Mouse (Mus musculus): ENCODE results near the gene Higd2a.
A peak's percentile ranks its signal among the peaks of the same experiment; 100 is the strongest.
"Not testable (repeated sequence)": the region's sequence is repeated elsewhere in the genome, so short reads cannot be mapped to it uniquely, and the experiment has no call there.

The Higd2a gene

DNA sequence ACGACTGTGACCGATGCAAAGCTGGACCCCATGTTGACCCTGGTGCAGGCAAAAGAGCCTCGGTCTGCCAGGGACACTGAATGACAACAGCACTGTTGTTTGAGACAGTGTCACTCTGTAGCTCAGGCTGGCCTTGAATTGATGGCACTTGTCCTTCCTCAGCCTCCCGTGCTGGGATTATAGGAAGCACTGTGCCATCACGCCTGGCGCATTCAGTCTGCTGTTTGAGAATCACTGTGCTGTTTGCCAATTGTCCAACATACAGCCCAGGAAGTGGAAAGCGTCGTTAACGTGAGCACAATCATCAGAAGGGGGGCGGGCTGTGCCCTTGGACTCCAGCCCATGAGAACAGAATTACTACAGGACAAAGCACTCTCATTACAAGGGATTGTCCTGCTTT lies 7.9 kb upstream of the Higd2a start:
- DNase-seq (ENCODE audit: low spot score in 2 of 2): no peak

DNA sequence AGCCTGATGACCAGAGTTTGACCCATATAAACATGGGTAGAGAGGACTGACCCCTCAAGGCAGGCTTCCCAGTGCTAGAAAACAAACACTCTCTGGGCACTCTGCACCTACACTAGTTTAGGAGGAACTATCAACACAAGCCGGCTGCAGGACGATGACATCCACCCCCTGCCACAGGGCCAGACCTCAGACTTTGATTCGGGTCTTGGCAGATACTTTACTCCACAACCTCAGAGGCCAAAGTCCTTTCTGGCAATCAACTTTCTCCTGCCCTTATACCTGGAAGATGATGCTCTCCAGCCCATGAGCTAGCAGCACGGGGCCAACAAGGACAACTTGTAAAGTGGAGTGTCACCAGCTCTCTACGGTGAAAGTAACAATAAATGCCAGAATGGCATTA lies 7.1 kb upstream of the Higd2a start:
- DNase-seq (ENCODE audit: low spot score in 2 of 2): no peak

DNA sequence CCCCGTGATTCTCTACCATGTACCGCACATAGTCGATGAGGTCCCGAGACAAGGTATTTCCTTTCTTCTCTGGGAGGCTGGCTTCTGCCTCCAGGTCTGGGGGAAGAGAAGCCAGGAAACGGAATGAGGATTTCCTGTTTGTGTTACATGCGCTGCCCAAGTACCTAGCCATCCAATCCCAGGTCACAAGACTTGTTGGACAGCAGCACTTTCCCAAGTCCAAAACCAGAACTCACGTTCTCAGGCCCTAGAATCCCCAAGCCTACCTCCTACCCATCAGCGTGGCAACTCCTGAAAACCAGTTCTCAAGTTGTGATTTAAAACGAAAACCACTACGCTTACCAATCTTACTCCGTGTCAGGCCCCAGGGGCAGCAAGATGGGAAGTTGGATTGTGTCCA lies 4.2 kb upstream of the Higd2a start:
- DNase-seq (ENCODE audit: low spot score in 2 of 2): no peak

DNA sequence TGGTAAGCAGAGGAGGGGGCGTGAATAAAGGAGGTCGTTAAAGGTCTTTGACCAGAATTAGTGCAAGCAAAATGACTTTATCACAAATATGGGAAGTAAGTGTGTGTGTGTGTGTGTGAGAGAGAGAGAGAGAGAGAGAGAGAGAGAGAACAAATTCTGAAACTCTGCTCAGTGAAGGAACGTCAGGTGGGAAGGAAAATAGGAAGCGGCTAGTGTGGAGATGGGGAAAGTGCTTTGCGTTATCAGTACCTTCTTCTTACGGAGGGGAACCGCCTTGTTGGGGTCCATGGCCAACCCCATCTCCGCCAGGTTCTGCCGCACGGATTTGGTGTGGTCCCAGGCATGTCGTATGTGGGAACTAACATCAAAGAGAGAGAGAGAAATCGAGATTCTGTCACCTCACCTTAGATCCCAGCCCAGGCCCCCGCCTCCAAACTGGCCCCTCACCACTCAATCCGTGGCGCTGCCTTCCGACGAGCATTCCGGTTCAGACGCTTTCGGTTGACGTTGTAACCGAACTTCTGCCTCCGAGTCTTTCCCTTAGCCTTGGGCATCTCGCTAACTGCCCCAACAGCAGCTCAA lies 502 bp upstream of the Higd2a start:
- no peak for DNase-seq (ENCODE audit: low spot score in 2 of 2)

DNA sequence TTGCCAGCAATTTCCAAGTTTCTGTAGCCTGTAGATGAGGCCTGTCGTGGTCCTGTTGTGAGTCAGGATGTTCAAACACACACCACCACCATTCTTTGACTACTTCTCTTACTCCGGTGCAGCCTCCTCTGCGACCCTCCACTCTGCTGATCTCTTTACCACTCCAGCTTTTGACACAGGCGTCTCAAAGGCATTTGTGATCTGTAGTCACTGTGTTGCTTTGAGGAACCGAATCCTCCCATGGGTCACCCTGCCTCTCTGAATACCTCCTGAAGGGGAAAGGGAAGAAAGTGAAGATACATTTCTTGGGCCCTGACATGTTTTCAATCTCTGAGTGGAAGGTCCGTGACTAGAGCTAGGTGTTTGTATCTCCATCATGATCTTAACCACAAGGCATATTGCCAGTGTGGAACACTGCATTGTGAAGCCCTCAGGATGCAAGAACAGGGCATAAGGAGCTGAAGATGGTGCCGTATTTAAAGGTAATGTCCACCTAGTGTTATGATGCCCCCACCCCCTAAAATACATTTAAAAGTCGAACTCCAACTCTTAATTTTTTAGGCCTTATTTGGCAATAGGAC lies 1.9 kb downstream of the Higd2a start:
- no peak for DNase-seq (ENCODE audit: low spot score in 2 of 2)

DNA sequence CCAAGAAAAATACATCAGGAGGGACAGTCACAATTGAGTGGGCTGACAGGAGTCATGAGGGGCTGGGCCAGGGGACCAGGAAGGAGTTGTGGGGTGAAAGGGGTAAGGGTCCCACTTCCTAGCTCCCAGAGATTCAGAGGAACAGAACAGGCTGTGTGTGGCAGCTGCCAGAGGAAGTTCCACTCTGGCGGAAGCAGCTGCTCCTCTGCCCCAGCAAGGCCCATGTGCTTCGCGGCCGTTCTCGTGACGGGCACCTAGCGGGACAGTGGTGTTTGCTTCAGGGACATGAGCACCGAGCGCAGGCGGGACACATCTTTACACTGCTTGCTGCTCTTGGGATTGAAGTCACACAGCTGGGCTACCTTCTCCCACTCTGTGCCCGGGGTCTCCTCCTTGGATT lies 3.6 kb downstream of the Higd2a start:
- DNase-seq (ENCODE audit: low spot score in 2 of 2): peak in 1 of 2 experiments; percentile 62

DNA sequence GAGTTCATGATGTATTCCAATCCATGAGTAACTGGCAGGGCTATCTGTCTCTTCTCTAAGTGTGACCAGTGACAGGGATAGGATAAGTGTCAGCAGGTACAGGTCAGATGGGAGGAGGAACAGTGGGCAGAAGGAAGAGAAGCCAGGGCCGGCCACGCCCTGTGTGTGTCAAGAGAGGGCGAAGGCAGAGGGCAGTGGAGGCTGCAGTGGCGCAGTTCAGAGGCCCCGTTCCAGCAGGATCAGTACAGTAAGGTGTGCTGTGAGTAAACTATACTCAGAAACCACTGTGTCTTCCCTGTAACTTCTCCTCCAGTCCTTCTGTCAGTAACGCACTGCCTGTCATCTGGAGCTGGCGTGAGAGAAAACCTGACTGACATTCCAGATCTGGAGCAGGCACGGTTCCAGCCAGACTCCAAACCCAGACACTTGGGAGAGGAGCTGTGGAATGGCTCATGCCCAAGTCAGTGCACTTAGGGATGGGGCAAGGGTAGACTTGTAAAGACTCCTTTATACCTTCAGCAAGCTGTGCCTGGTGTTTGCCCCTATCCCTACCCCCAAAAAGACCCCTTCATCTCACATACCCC lies 6.2 kb downstream of the Higd2a start:
- no peak for DNase-seq (ENCODE audit: low spot score in 2 of 2)

DNA sequence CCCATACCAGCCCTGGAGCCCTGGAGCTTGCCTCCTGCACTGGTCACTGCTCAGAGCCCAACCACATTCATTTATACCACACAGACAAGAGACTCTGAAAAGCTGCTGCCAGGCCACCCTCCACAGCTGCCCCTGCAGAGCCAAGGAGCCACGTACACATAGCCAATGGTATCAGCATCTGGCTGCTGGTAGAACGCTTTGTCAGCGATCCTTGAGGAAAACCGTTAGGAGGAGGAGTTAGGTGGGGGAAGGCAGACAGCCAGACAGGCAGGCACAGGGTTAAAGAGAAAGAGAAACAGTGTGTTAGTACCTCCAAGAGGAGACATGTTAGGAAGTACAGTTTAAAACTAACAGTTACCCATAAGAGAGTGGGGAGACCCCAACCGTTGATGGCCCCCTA lies 6.9 kb downstream of the Higd2a start:
- DNase-seq (ENCODE audit: low spot score in 2 of 2): no peak

DNA sequence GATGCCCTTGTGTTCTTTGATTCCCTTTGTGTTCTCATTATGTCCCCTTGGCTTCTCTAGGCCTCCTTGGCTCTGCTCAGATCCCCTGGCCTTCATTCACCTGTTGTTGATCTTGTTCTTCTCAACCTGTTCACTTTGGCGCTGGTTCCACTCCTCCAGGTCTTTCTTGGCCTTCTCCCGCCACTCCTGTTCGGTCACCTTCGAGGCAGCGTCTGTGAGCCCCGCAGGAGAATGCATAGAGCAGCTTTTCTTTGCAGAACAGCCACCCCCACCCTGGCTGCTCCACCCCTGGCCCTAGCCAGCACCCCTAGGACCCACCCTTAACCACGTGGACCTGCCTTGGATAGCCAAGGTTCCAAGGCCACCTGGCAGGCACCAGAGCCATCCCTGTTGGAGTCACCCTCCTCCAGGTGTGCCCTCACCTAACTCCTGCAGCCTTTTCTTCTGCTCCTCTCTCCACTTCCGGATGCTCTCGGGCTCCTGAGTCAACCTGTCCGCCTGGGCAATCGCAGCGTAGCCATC lies 8.7 kb downstream of the Higd2a start:
- no peak for DNase-seq (ENCODE audit: low spot score in 2 of 2)

DNA sequence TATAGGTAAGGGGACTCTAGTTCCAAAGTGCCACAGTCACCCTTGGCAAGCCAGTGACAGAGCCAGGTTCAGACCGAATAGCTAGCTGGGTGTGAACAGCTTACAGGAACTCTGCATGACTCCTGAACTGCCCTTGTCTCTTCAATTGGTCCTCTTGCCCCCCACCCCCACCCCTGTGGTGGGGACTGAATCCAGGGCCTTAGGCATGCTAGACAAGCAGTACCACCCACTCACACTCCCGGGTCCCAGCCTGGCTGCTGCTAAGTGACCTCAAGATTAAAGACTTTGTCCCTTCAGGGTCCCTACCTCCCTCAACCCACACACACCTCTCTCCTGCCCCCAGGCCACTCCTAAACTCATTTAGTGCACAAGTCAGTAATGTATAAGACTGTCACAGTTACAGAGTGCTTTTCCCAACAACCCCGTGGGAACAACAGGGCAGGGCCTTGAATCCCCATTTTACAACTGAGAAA lies 12.7 kb downstream of the Higd2a start:
- DNase-seq (ENCODE audit: low spot score in 2 of 2): no peak

DNA sequence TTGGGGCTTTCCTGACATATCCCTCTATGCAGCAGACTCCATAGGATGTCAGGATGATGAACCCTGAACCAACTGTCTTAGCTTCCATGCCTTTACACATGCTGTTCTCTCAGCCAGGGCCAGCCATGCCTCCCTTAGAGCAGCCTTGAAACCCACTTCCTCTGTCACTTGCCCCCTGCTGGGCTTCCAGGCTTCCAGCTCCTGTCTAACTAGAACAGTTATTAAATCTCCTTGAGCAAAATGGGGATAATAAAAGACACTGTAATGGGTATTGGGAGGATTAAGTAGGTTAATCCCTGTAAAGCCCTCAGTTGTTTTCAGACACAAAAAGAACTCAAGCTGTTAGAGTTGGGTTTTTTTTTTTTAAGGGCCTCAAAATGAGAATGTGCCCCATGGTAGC lies 13.5 kb downstream of the Higd2a start:
- no peak for DNase-seq (ENCODE audit: low spot score in 2 of 2)

DNA sequence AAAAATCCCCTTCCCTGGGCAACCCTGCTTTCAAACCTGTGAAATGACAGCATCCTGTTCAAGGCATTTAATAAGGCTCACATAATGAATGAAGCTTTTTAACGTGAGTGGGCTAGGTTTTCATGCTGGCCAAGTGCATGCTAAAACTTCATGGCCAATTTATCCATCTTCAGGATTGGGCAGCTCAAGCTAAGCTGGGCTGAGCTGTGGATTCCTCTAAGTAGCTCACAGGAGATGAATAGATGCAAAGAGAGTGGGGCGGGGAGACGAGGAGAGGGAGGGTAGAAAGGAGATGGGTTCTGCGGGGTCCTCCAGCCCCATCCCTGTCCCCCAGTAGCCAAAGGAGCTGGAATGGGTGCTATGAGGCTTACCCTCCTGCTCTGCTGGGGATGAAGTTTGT lies 14.2 kb downstream of the Higd2a start:
- DNase-seq (ENCODE audit: low spot score in 2 of 2): no peak

DNA sequence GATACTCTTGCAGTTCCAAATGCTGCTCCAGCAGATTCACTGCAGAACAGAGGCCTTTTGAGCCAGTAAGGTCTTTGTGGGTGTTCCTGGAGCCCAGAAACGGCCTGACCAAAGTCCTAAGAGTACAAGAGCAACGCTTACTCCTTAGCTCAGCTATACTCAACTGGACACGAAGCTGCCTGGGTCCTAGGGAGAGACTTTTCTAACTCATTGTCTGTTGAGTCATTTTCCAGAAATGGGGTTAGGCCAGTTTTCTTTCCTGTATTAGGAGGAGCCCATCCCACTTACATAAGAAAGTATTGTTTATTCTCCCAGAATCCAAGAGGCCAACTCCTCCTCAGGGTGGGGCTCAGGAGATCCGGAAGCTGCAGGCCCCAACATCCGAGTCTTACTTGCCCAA lies 15.4 kb downstream of the Higd2a start:
- DNase-seq (ENCODE audit: low spot score in 2 of 2): no peak

DNA sequence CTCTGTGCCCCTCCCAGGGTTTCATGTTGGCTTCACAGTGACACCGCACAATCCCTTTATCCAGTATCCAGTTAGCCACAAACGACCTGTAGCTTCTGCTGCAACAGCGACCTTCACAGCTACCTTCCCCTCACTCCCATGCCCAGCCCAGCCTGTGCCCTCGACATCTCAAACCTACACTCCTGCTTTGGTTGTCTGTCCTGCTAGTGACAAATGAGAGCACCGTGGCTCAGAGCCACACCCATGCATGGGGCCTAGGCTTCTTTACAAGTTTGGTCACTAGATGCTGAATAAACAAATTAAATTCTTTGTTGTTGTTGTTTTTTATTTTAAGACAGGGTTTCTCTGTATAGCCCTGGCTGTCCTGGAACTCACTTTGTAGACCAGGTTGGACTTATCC lies 17.2 kb downstream of the Higd2a start:
- DNase-seq (ENCODE audit: low spot score in 2 of 2): no peak

DNA sequence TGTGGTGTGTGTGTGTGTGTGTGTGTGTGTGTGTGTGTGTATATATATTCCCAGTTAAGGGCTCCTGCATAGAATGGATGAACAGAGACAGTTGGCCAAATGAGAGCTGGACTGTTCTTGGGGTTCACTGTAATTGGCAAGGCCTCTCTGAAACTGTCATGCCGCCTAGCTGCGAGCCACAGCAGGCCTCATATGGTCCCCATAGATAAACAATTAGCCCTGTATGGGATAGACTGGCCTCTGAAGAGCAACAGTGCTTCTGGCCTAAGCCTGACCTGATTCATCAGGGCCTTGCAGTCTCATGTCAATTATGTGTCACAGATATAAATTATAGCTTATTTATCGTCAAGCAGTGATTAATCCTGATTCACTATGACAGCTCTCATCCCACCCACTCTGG lies 18.0 kb downstream of the Higd2a start:
- no peak for DNase-seq (ENCODE audit: low spot score in 2 of 2)

DNA sequence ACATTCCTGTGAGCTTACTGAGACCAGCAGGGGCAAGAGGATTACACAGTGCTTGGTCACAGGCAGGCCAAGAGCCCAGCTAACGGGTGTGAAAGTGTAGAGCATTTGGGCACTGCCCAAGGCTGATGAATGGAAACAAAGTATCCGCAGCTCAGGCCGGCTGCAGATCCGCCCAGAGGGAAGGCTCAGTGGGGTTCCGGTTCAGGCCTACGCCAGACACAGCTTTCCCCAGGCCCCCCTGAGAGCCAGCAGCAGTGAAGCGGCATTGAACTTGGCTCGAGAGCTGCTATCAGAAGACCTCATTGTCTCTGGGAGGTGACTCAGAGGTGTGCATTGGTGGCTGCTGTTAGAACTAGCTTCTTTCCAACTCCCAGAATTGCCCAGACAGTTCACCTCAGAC lies 18.7 kb downstream of the Higd2a start:
- DNase-seq (ENCODE audit: low spot score in 2 of 2): peak; percentile 67 to 69

DNA sequence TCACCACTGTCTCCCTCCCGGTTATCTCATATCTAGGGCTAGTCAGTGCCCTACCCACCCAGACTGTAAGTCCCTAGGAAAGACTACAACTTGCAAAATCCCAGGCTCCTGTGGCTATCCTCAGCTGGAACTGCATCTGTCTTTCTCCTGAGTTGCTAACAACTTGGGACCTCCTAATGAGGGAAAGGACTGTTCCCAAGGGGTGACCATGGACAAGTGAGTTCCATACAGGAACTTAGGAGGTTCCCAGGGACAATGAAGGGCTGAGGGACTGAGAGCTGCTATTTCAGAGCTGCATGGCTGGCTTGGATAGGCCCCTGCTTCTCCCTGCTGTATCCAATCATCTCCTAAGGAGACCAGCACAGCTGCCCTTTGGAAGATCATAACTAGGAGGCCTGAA lies 19.3 kb downstream of the Higd2a start:
- DNase-seq (ENCODE audit: low spot score in 2 of 2): no peak

DNA sequence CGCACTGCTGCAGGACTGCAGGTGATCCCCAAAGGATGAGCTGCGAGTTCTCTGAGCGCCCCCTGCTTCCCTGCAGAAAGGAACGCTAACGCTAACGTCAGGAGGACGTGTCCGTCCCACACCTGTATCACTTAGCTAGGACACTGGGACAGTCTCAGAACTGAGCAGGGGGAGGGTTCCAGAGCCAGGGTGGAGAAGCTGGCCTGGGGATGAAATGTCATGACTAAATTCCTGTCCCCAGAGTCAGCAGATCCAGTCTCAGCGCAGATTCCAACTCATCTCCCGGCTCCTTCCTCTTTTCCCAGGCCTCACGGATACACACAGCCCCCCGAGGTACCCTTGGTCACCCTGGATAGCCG lies 20.6 kb downstream of the Higd2a start:
- no peak for DNase-seq (ENCODE audit: low spot score in 2 of 2)

DNA sequence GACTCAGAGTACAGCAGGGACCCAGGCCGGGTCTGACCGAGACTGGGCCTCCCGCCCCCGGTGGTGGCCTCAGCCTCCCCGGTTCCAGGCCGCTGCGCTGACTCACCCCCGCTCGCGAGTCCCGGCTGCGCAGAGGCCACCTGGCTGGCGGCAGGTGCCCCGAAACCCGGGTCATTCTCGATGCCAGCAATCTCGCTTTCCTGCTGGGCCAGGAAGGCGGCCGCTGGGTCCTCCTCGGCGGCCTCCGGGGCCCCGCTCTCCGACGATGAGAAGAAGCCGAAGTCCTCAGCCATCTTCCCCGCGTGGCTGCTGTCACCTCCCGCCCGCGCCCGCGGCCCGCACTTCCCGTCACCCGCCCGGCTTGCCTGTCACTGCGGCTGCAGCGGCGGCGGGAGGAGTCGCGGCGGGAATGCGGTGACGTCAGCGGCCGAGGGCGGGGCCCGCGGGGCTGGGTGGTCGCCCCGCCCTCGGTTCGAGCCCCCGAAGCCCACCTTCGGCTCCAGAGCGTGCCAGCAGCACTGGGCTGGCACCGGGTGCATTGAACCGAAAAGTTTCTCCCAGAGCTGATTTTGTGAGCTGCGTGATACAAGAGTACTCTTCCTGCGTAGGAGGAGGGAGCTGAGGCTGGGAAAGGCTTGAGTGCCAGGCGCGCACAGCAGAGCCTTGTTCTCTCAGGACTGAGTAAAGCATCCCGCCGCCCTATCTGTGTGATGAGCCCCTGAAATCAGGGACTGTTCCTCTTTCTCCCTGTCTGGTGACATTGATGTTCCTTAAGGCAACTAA lies 21.2 kb downstream of the Higd2a start, which contains the start of gene Cltb:
TSS of gene Cltb (minus strand) at position 373 of the 783 bp plus-strand sequence.
- DNase-seq (ENCODE audit: low spot score in 2 of 2): peak; percentile 93 to 95

DNA sequence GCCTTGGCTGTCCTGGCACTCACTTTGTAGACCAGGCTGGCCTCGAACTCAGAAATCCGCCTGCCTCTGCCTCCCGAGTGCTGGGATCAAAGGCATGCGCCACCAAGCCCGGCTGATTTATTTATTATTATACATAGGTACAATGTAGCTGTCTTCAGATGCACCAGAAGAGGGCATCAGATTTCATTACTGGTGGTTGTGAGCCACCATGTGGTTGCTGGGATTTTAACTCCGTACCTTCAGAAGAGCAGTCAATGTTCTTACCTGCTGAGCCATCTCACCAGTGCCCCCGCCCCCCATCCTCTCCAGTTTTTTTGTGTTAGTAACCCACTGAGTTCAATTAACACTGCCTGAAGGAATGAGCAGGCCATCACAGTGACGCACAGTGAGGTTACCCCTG lies 23.1 kb downstream of the Higd2a start:
- not testable (repeated sequence) for DNase-seq (ENCODE audit: low spot score in 2 of 2)

DNA sequence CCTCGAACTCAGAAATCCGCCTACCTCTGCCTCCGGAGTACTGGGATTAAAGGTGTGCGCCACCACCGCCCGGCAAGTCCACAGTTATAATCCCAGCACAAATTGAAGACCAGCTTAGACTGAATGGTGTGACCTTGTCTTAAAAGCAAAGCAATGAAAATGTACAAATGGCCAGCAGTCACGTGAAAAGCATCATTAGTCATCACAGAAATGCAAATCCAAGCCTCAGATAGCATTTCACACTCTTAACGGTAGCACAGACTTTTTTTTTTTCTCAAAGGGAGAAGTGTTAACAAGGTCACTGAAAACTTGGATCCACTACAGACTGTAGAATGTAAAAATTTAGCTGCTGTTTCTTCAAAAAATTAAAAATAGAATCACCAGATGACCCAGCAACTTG lies 26.3 kb downstream of the Higd2a start:
- no peak for DNase-seq (ENCODE audit: low spot score in 2 of 2)

DNA sequence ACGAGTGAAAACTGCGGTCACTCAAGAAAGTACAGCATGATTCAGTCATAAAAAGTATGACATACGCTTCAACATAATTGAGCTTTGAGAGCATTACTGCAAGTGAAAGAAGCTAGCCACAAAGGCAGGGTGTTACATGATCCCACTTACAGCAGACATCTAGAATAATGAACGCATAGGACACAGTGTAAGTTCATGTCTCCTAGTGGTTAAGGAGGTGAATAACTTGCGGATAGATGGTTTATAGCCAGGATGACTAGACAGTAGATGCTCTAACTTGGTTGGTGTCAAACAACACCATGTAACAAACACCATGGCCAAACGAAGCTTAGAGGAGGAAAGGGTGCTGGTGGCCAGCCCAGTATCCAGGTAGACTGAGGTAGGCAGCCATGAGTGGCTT lies 27.0 kb downstream of the Higd2a start:
- no peak for DNase-seq (ENCODE audit: low spot score in 2 of 2)
